8 mouse cellular contexts compared by ENCODE assay signal in the genomic region with DNA sequence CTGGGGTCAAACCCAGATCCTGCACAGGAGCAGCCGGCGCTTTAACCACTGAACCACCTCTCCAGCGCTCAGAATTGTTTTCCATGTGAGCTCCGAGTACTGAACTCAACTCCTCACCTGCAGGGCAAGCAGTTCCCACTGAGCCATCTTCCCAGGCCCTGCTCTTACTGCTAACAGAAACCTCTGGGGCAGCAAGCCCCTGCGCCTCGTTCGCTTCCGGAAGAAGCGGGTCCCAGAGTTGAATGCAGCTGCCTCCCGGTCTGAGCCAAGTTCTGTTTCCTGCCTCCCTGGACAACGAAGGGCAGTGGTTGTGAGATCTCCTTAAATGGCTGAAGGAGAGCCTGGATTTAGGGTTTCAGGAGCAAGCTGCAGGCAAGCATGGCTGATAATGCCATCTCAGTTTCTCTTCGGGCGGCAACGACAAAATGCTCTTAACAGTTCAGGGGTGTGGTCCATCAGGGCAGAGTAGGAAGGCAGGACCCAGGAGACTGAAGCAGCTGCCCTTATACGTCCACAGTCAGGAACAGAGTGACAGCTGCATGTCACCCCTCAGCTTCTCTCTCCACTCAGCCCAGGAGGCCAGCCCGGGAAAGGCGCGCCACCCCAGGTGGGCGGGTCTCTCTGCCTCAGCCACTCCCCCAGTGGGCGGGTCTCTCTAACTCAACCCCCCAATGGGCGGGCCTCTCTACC.
DNase-seq lines count a peak whose midpoint lies in the region; ATAC-seq and TF ChIP-seq lines count a peak whose summit lies in the region.

No protein-coding gene starts in this region.

- ATAC-seq in hindbrain, embryonic 12.5 days (ENCODE audit: low FRiP score) = peak; percentile 65
- ATAC-seq in limb, embryonic 15.5 days (ENCODE audit: insufficient number of reproducible peaks, low FRiP score, low TSS enrichment, low read depth) = peak; percentile 82
- peak; percentile 87 for ATAC-seq in midbrain, embryonic 15.5 days (replicated peaks)
- peak; percentile 91 for ATAC-seq in stomach, embryonic 16.5 days (ENCODE audit: insufficient read depth, low FRiP score)

- peak overlapping the region; percentile 54 for H3K4me2 ChIP-seq in hindbrain, embryonic 12.5 days (replicated peaks)
- peak overlapping the region; percentile 72 for H3K4me2 ChIP-seq in limb, embryonic 15.5 days
- H3K4me2 ChIP-seq in midbrain, embryonic 15.5 days = peak overlapping the region; percentile 47
- H3K4me2 ChIP-seq in stomach, embryonic 16.5 days (ENCODE audit: low read depth, low read length) = peak overlapping the region; percentile 79

- no peaks in the 10 kb centered on the region for H3K9me3 ChIP-seq in hindbrain, embryonic 12.5 days (replicated peaks)
- no peaks in the 10 kb centered on the region for H3K9me3 ChIP-seq in limb, embryonic 15.5 days
- no peaks in the 10 kb centered on the region for H3K9me3 ChIP-seq in midbrain, embryonic 15.5 days
- no peaks in the 10 kb centered on the region for H3K9me3 ChIP-seq in stomach, embryonic 16.5 days (replicated peaks; ENCODE audit: control insufficient read depth, low read length)

- H3K4me1 ChIP-seq in cerebellum, adult 2 months (ENCODE audit: control insufficient read depth, insufficient read depth, low read length) = no peaks in the 10 kb centered on the region
- H3K4me1 ChIP-seq in bone marrow macrophage, adult 2 months (ENCODE audit: control insufficient read depth, insufficient read depth, low read length) = peaks cover 3% of the 10 kb centered on the region; the same call in 1 of the 2 replicates
- peaks cover 13% of the 10 kb centered on the region for H3K4me1 ChIP-seq in hindbrain, embryonic 12.5 days
- peaks cover 10% of the 10 kb centered on the region; the same call in 1 of the 2 replicates for H3K4me1 ChIP-seq in limb, embryonic 15.5 days
- peaks cover 12% of the 10 kb centered on the region for H3K4me1 ChIP-seq in midbrain, embryonic 15.5 days
- H3K4me1 ChIP-seq in stomach, embryonic 16.5 days (ENCODE audit: control insufficient read depth, insufficient read depth, low read length) = peaks cover 11% of the 10 kb centered on the region

- TF ChIP-seq POLR2A in cerebellum, adult 2 months (IDR thresholded peaks at IDR 0.05; ENCODE audit: borderline replicate concordance, insufficient read depth, low read length) = no peak
- no peak for TF ChIP-seq POLR2A in bone marrow macrophage, adult 2 months (IDR thresholded peaks at IDR 0.05; ENCODE audit: borderline replicate concordance, low read depth, low read length)

- no peaks in the 10 kb centered on the region for H3K36me3 ChIP-seq in hindbrain, embryonic 12.5 days
- no peaks in the 10 kb centered on the region for H3K36me3 ChIP-seq in limb, embryonic 15.5 days
- H3K36me3 ChIP-seq in midbrain, embryonic 15.5 days (replicated peaks) = no peaks in the 10 kb centered on the region
- no peaks in the 10 kb centered on the region for H3K36me3 ChIP-seq in stomach, embryonic 16.5 days (ENCODE audit: control insufficient read depth, insufficient read depth, low read length)

- H3K4me3 ChIP-seq in cerebellum, adult 2 months (replicated peaks; ENCODE audit: insufficient read depth, low read depth, low read length) = peak overlapping the region; percentile 44
- peak overlapping the region; percentile 56 for H3K4me3 ChIP-seq in bone marrow macrophage, adult 2 months (ENCODE audit: insufficient read depth, low read length)
- H3K4me3 ChIP-seq in hindbrain, embryonic 12.5 days = peak overlapping the region; percentile 27
- peak overlapping the region; percentile 42 for H3K4me3 ChIP-seq in limb, embryonic 15.5 days
- peak overlapping the region; percentile 26 for H3K4me3 ChIP-seq in midbrain, embryonic 15.5 days
- peak overlapping the region; percentile 57 for H3K4me3 ChIP-seq in stomach, embryonic 16.5 days (replicated peaks; ENCODE audit: low read length)

- no peak for TF ChIP-seq CTCF in cerebellum, adult 2 months (IDR thresholded peaks at IDR 0.05; ENCODE audit: borderline replicate concordance, insufficient read depth, low read depth, low read length)
- TF ChIP-seq CTCF in bone marrow macrophage, adult 2 months (IDR thresholded peaks at IDR 0.05; ENCODE audit: low read depth, low read length) = 0 out of 2 replicates have a peak, but pooled peaks have one; percentile 26

- peak in 1 of 2 experiments; percentile 20 for DNase-seq in cerebellum, adult 2 months
- no peak for DNase-seq in cerebellum, adult 11 months
- peak; percentile 55 for DNase-seq in forelimb bud, embryonic 11.5 days (ENCODE audit: low read depth, low spot score)

- 0 out of 2 replicates have a peak overlapping the region, but pooled peaks have one; percentile 38 for H3K9ac ChIP-seq in hindbrain, embryonic 12.5 days
- peak overlapping the region; percentile 17; the same call in 1 of the 2 replicates for H3K9ac ChIP-seq in limb, embryonic 15.5 days
- 0 out of 2 replicates have a peak overlapping the region, but pooled peaks have one; percentile 10 for H3K9ac ChIP-seq in midbrain, embryonic 15.5 days
- peak overlapping the region; percentile 70 for H3K9ac ChIP-seq in stomach, embryonic 16.5 days (ENCODE audit: low read length)

- 15% methylated on average over 21 of the region's 21 CpGs for WGBS in cerebellum, adult 2 months
- WGBS in hindbrain, embryonic 12.5 days = 14% methylated on average over 21 of the region's 21 CpGs
- 9% methylated on average over 21 of the region's 21 CpGs for WGBS in limb, embryonic 15.5 days
- 15% methylated on average over 21 of the region's 21 CpGs for WGBS in midbrain, embryonic 15.5 days
- 8% methylated on average over 21 of the region's 21 CpGs for WGBS in stomach, embryonic 16.5 days

- no peak overlapping the region for H3K27ac ChIP-seq in cerebellum, adult 2 months (ENCODE audit: insufficient read depth, low read length)
- no peak overlapping the region for H3K27ac ChIP-seq in bone marrow macrophage, adult 2 months (ENCODE audit: insufficient read depth, low read depth, low read length)
- no peak overlapping the region for H3K27ac ChIP-seq in hindbrain, embryonic 12.5 days
- peak overlapping the region; percentile 63 for H3K27ac ChIP-seq in limb, embryonic 15.5 days
- H3K27ac ChIP-seq in midbrain, embryonic 15.5 days = no peak overlapping the region
- peak overlapping the region; percentile 34; the same call in 1 of the 2 replicates for H3K27ac ChIP-seq in stomach, embryonic 16.5 days (ENCODE audit: low read length)

- no peaks in the 10 kb centered on the region for H3K27me3 ChIP-seq in cerebellum, adult 2 months (ENCODE audit: control insufficient read depth, insufficient read depth, low read length)
- H3K27me3 ChIP-seq in hindbrain, embryonic 12.5 days = no peaks in the 10 kb centered on the region
- H3K27me3 ChIP-seq in limb, embryonic 15.5 days = no peaks in the 10 kb centered on the region
- H3K27me3 ChIP-seq in midbrain, embryonic 15.5 days (replicated peaks) = no peaks in the 10 kb centered on the region
- no peaks in the 10 kb centered on the region for H3K27me3 ChIP-seq in stomach, embryonic 16.5 days (ENCODE audit: control insufficient read depth, insufficient read depth, low read length)

Comparison
In these comparisons a context has a peak if more than half of its experiments do, and no peak if none do; other contexts are left out.
1. H3K27ac ChIP-seq: peak in limb, embryonic 15.5 days (single experiment) and stomach, embryonic 16.5 days (single experiment); none in cerebellum, adult 2 months (single experiment), bone marrow macrophage, adult 2 months (single experiment), hindbrain, embryonic 12.5 days (single experiment) and midbrain, embryonic 15.5 days (single experiment).
2. H3K9ac ChIP-seq: peak in every context shown above with its lines; median percentile 70 in stomach, embryonic 16.5 days; 38 in hindbrain, embryonic 12.5 days; 17 in limb, embryonic 15.5 days; 10 in midbrain, embryonic 15.5 days.
3. Peak in every context shown above with its lines, with median percentiles within 50 percentile points of each other: H3K4me3 ChIP-seq, ATAC-seq and H3K4me2 ChIP-seq.